ENCODE assay signal across 8 mouse cellular contexts in the genomic region with DNA sequence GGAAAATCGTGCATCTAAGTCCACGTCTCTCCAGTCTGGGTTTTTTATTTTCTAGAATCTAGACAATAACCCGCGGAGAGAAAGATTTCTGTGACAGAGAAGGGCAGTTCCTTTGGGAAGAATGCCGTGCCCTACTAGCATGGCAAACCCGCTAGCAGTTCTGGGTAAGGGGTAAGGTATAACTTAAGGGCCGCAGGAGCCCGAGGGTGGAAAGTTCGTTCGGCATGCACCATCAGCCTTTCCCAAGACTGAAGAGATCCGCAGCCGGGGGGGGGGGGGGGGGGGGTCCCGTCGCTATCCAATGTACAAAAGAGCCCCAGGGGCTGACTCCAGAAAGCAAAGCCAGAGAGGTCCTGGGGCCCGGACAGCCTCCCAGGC. TPM values are rescaled to one million over a fixed set of nuclear protein-coding genes. Genes with fewer than 3 reads are reported as not detected.
DNase-seq lines count a peak whose midpoint lies in the region; ATAC-seq and TF ChIP-seq lines count a peak whose summit lies in the region.

No protein-coding gene starts in this region.

- H3K79me2 ChIP-seq in MEL (ENCODE audit: control insufficient read depth, insufficient read depth, low read length, poor library complexity): peaks cover 9% of the 10 kb centered on the region

- TF ChIP-seq POLR2A in MEL (IDR thresholded peaks at IDR 0.05; ENCODE audit: control insufficient read depth in 1 of 2, insufficient read depth in 1 of 2, low read depth in 1 of 2, low read length in 2 of 2, poor library complexity in 1 of 2): no peak

- H3K27ac ChIP-seq in MEL (ENCODE audit: control insufficient read depth, low read depth, low read length): peak overlapping the region; percentile 59; the same call in 1 of the 2 replicates
- peak overlapping the region; percentile 77 for H3K27ac ChIP-seq in embryonic facial prominence, embryonic 14.5 days (replicated peaks; ENCODE audit: low read depth, low read length)
- H3K27ac ChIP-seq in limb, embryonic 11.5 days (replicated peaks; ENCODE audit: low read depth, low read length): peak overlapping the region; percentile 76
- peak overlapping the region; percentile 89 for H3K27ac ChIP-seq in neural tube, embryonic 15.5 days (replicated peaks)

- no peak for TF ChIP-seq EP300 in MEL (IDR thresholded peaks at IDR 0.05; ENCODE audit: low read depth in 1 of 2, low read length in 2 of 2)

- H3K27me3 ChIP-seq in MEL (ENCODE audit: control insufficient read depth in 1 of 2, insufficient read depth in 2 of 2, low read length in 2 of 2): no peaks in the 10 kb centered on the region
- H3K27me3 ChIP-seq in embryonic facial prominence, embryonic 14.5 days (replicated peaks; ENCODE audit: control insufficient read depth, insufficient read depth, low read length): no peaks in the 10 kb centered on the region
- no peaks in the 10 kb centered on the region for H3K27me3 ChIP-seq in limb, embryonic 11.5 days (ENCODE audit: control insufficient read depth, insufficient read depth, low read length)
- no peaks in the 10 kb centered on the region for H3K27me3 ChIP-seq in neural tube, embryonic 15.5 days (replicated peaks)

- TF ChIP-seq CTCF in MEL (IDR thresholded peaks at IDR 0.05 in 2 of 3, conservative IDR thresholded peaks at IDR 0.05 in 1 of 3; ENCODE audit: control insufficient read depth in 1 of 3, insufficient read depth in 1 of 3, low read depth in 2 of 3, low read length in 3 of 3, poor library complexity in 1 of 3, severe bottlenecking in 1 of 3): no peak

- 30% methylated on average over 7 of the region's 15 CpGs for WGBS in embryonic facial prominence, embryonic 14.5 days
- 12% methylated on average over 11 of the region's 15 CpGs for WGBS in limb, embryonic 11.5 days
- WGBS in neural tube, embryonic 15.5 days: 19% methylated on average over 13 of the region's 15 CpGs

- H3K4me2 ChIP-seq in embryonic facial prominence, embryonic 14.5 days (ENCODE audit: low read depth, low read length): peak overlapping the region; percentile 54
- peak overlapping the region; percentile 41 for H3K4me2 ChIP-seq in limb, embryonic 11.5 days (ENCODE audit: low read depth, severe bottlenecking)
- H3K4me2 ChIP-seq in neural tube, embryonic 15.5 days: peak overlapping the region; percentile 49

- H3K36me3 ChIP-seq in MEL (ENCODE audit: control insufficient read depth in 1 of 2, insufficient read depth in 2 of 2, low read length in 2 of 2): peaks cover 0 to 3% of the 10 kb centered on the region in 2 experiments; a peak in 2 of 4 replicates
- peaks cover 15% of the 10 kb centered on the region for H3K36me3 ChIP-seq in embryonic facial prominence, embryonic 14.5 days (ENCODE audit: control insufficient read depth, insufficient read depth, low read length)
- H3K36me3 ChIP-seq in limb, embryonic 11.5 days (ENCODE audit: control insufficient read depth, insufficient read depth, low read length): no peaks in the 10 kb centered on the region
- no peaks in the 10 kb centered on the region for H3K36me3 ChIP-seq in neural tube, embryonic 15.5 days

- no peak; the same call in 1 of the 2 replicates for ATAC-seq in embryonic facial prominence, embryonic 14.5 days (ENCODE audit: low read depth)
- ATAC-seq in limb, embryonic 11.5 days (ENCODE audit: insufficient number of reproducible peaks, low FRiP score, low TSS enrichment, low read depth): peak; percentile 66
- ATAC-seq in neural tube, embryonic 15.5 days (ENCODE audit: low FRiP score): peak; percentile 63

- no peak for TF ChIP-seq RAD21 in MEL (IDR thresholded peaks at IDR 0.05; ENCODE audit: low read depth, low read length)

- no peaks in the 10 kb centered on the region for H3K9me3 ChIP-seq in MEL (replicated peaks; ENCODE audit: insufficient read depth, low read length)
- H3K9me3 ChIP-seq in embryonic facial prominence, embryonic 14.5 days (ENCODE audit: control insufficient read depth, low read length): no peaks in the 10 kb centered on the region
- no peaks in the 10 kb centered on the region for H3K9me3 ChIP-seq in limb, embryonic 11.5 days (ENCODE audit: control insufficient read depth, low read length)
- no peaks in the 10 kb centered on the region for H3K9me3 ChIP-seq in neural tube, embryonic 15.5 days (replicated peaks)

- peaks cover 0 to 5% of the 10 kb centered on the region in 2 experiments; a peak in 1 of 4 replicates for H3K4me1 ChIP-seq in MEL (ENCODE audit: control insufficient read depth in 1 of 2, insufficient read depth in 2 of 2, low read length in 2 of 2)
- H3K4me1 ChIP-seq in embryonic facial prominence, embryonic 14.5 days (ENCODE audit: control insufficient read depth, insufficient read depth, low read length): no peaks in the 10 kb centered on the region
- H3K4me1 ChIP-seq in limb, embryonic 11.5 days (ENCODE audit: control insufficient read depth, insufficient read depth, low read length): no peaks in the 10 kb centered on the region
- peaks cover 6% of the 10 kb centered on the region; the same call in 1 of the 2 replicates for H3K4me1 ChIP-seq in neural tube, embryonic 15.5 days

- peak overlapping the region; percentile 72 to 99 for H3K4me3 ChIP-seq in MEL (ENCODE audit: control insufficient read depth in 1 of 2, insufficient read depth in 1 of 2, low read depth in 2 of 2, low read length in 2 of 2)
- peak overlapping the region; percentile 60 for H3K4me3 ChIP-seq in embryonic facial prominence, embryonic 14.5 days (ENCODE audit: low read depth, low read length)
- peak overlapping the region; percentile 60 for H3K4me3 ChIP-seq in limb, embryonic 11.5 days (ENCODE audit: low read depth, low read length)
- H3K4me3 ChIP-seq in neural tube, embryonic 15.5 days (replicated peaks): peak overlapping the region; percentile 62

- peak; percentile 6 to 11 for DNase-seq in layer of hippocampus, postnatal 10 days (ENCODE audit: low spot score in 2 of 2)
- DNase-seq in layer of hippocampus, adult 8-10 months (ENCODE audit: low spot score in 2 of 2): no peak
- peak; percentile 21 for DNase-seq in MEL (ENCODE audit: low read depth, low spot score)
- peak; percentile 0 for DNase-seq in embryonic facial prominence, embryonic 14.5 days (ENCODE audit: low spot score)
- no peak for DNase-seq in limb, embryonic 11.5 days (ENCODE audit: low spot score)
- no peak for DNase-seq in left cerebral cortex, adult 9 months (ENCODE audit: low spot score in 2 of 2)
- no peak for DNase-seq in urinary bladder, postnatal 25 days (ENCODE audit: low spot score)

- H3K9ac ChIP-seq in MEL (ENCODE audit: control insufficient read depth, low read depth, low read length, poor library complexity, severe bottlenecking): peak overlapping the region; percentile 96
- peak overlapping the region; percentile 77 for H3K9ac ChIP-seq in embryonic facial prominence, embryonic 14.5 days (ENCODE audit: low read depth, low read length)
- peak overlapping the region; percentile 78 for H3K9ac ChIP-seq in limb, embryonic 11.5 days (ENCODE audit: low read length)
- H3K9ac ChIP-seq in neural tube, embryonic 15.5 days (replicated peaks): peak overlapping the region; percentile 65

TF ChIP-seq in MEL, 35 proteins besides CTCF, POLR2A, EP300 and RAD21:
- TF ChIP-seq ELF1 (IDR thresholded peaks at IDR 0.05; ENCODE audit: low read depth, low read length): no peak
- no peak for TF ChIP-seq UBTF (IDR thresholded peaks at IDR 0.05; ENCODE audit: borderline replicate concordance, insufficient read depth, low read depth, low read length)
- no peak for TF ChIP-seq MAFK (IDR thresholded peaks at IDR 0.05; ENCODE audit: borderline replicate concordance, low read depth, low read length)
- no peak for TF ChIP-seq GABPA (IDR thresholded peaks at IDR 0.05; ENCODE audit: low read depth, low read length)
- TF ChIP-seq CHD1 (IDR thresholded peaks at IDR 0.05; ENCODE audit: low read depth, low read length): no peak
- no peak for TF ChIP-seq POLR2AphosphoS5 (IDR thresholded peaks at IDR 0.05; ENCODE audit: borderline replicate concordance, low read depth, low read length)
- TF ChIP-seq JUND (IDR thresholded peaks at IDR 0.05; ENCODE audit: low read depth, low read length): no peak
- TF ChIP-seq TCF12 (IDR thresholded peaks at IDR 0.05; ENCODE audit: low read depth, low read length): no peak
- TF ChIP-seq POLR2AphosphoS2 (IDR thresholded peaks at IDR 0.05; ENCODE audit: low read length): no peak
- no peak for TF ChIP-seq MXI1 (IDR thresholded peaks at IDR 0.05; ENCODE audit: low read depth, low read length)
- TF ChIP-seq HCFC1 (IDR thresholded peaks at IDR 0.05; ENCODE audit: low read depth, low read length): no peak
- TF ChIP-seq SIN3A (IDR thresholded peaks at IDR 0.05; ENCODE audit: low read length): no peak
- TF ChIP-seq MYB (IDR thresholded peaks at IDR 0.05; ENCODE audit: low read depth, low read length): no peak
- TF ChIP-seq MEF2A (IDR thresholded peaks at IDR 0.05; ENCODE audit: extremely low read depth, insufficient replicate concordance, low read depth, low read length, poor library complexity, severe bottlenecking): no peak

RNA-seq across cellular contexts. Expression of gene Zfp280c, which starts 0.6 kb away (rescaled TPM):
- 10 to 100 TPM; 25.7 to 29.6 TPM for total RNA-seq in layer of hippocampus, postnatal 10 days (2021)
- total RNA-seq in layer of hippocampus, adult 8-10 months (2022): 10 to 100 TPM; 21.8 to 25.2 (median 23.3) TPM
- 12.2 and 14.2 TPM in 2 replicates for total RNA-seq in MEL (2012; rRNA removed)
- polyA plus RNA-seq in MEL (2012; ENCODE audit: insufficient read depth in 1 of 2, insufficient read length in 2 of 2, low read depth in 1 of 2, low replicate concordance in 2 of 2, missing spikeins in 1 of 2): 10 to 100 TPM in 1 of 2 experiments, not detected in 1; 16.7 TPM
- 12.4 and 15.3 TPM in 2 replicates for polyA plus RNA-seq in embryonic facial prominence, embryonic 14.5 days (2014; fragmentation: Nextera tagmentation; extraction: Ambion mirVana)
- 23.3 and 23.7 TPM in 2 replicates for polyA plus RNA-seq in limb, embryonic 11.5 days (2014; fragmentation: Nextera tagmentation; extraction: Ambion mirVana)
- polyA plus RNA-seq in neural tube, embryonic 15.5 days (2015; fragmentation: Nextera tagmentation; extraction: Ambion mirVana): 7.2 and 7.9 TPM in 2 replicates

RNA-seq across cellular contexts. Expression of gene Slc25a14, which starts 29.5 kb away (rescaled TPM):
- 10 to 100 TPM; 34.6 to 36.8 TPM for total RNA-seq in layer of hippocampus, postnatal 10 days (2021)
- total RNA-seq in layer of hippocampus, adult 8-10 months (2022): 10 to 100 TPM; 47.6 to 60.8 (median 57.0) TPM
- 5.9 and 6.9 TPM in 2 replicates for total RNA-seq in MEL (2012; rRNA removed)
- polyA plus RNA-seq in MEL (2012; ENCODE audit: insufficient read depth in 1 of 2, insufficient read length in 2 of 2, low read depth in 1 of 2, low replicate concordance in 2 of 2, missing spikeins in 1 of 2): 1 to 10 TPM in 1 of 2 experiments, not detected in 1; 5.8 TPM
- 13.3 and 15.1 TPM in 2 replicates for polyA plus RNA-seq in embryonic facial prominence, embryonic 14.5 days (2014; fragmentation: Nextera tagmentation; extraction: Ambion mirVana)
- 17.2 and 19.8 TPM in 2 replicates for polyA plus RNA-seq in limb, embryonic 11.5 days (2014; fragmentation: Nextera tagmentation; extraction: Ambion mirVana)
- polyA plus RNA-seq in neural tube, embryonic 15.5 days (2015; fragmentation: Nextera tagmentation; extraction: Ambion mirVana): 35.6 and 40.8 TPM in 2 replicates

Comparison
In these comparisons a context has a peak if more than half of its experiments do, and no peak if none do; other contexts are left out.
1. DNase-seq: peak in layer of hippocampus, postnatal 10 days (2 of 2), MEL (single experiment) and embryonic facial prominence, embryonic 14.5 days (single experiment); none in layer of hippocampus, adult 8-10 months (0 of 2), limb, embryonic 11.5 days (single experiment), left cerebral cortex, adult 9 months (0 of 2) and urinary bladder, postnatal 25 days (single experiment).
2. Peak in every context shown above with its lines, with median percentiles within 50 percentile points of each other: H3K27ac ChIP-seq, H3K4me3 ChIP-seq, H3K9ac ChIP-seq and H3K4me2 ChIP-seq.